Mouse (Mus musculus): ENCODE results near the gene Clca1.
A peak's percentile ranks its signal among the peaks of the same experiment; 100 is the strongest.
"Not testable (repeated sequence)": the region's sequence is repeated elsewhere in the genome, so short reads cannot be mapped to it uniquely, and the experiment has no call there.

Gene Clca1

DNA sequence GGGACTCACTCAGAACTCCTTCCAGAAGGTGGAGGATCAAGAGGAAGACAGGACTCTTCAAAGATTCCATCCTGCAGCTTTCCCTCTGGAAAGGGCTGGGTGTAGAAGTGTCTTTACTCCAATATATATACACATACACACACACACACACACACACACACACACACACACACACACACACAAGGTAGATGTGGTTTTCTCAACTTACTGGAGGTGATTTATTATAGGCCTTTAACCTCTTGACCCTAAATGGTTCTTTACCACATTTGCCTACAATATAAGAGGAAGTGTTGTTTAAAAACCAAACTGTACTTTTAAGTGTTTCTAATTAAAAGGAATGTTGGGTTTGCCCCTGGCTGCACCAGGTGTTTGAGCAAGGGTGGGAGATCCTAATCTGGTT is at the start of gene Clca1:
Gene Clca1, minus strand, starts transcription at position 101 of the 400 bp plus-strand sequence.
- DNase-seq: no peak

DNA sequence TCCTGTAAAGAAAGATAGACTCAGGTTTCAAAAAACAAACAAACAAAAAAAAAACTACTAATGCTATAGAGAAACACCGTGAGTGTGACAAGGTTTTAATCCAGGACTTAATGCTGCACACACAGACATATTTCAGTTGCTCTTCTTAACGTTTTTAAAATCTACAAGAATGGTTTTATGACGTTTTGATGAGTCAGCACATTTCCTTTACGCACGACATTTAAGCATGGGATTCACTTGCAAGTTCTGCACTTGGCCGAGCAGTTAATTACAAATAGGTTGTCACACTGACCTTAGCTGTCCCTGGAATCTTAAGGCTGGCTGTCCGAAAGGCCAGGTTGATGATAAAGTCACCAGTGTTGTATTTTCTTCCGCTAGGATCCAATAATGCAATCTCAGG is 48.3 kb upstream of the Clca1 start:
- DNase-seq: no peak

DNA sequence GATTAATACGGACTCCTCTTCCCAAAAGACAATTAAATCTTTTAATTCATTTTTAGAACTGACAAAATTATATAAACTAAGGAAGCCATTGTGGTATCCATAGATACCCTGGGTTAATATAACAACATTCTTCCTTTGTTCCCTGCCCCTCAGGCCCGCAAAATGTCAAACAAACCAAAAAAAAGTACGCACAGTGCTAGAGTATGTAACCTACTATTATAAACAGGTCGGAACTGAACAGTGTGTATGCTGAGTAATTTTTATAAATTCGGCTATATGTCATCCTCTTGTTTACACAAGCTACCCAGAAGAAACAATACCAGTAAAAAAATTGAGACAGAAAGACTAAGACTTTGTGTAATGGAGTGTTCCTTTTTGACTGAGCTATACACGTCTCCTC is 45.8 kb upstream of the Clca1 start:
- DNase-seq: no peak

DNA sequence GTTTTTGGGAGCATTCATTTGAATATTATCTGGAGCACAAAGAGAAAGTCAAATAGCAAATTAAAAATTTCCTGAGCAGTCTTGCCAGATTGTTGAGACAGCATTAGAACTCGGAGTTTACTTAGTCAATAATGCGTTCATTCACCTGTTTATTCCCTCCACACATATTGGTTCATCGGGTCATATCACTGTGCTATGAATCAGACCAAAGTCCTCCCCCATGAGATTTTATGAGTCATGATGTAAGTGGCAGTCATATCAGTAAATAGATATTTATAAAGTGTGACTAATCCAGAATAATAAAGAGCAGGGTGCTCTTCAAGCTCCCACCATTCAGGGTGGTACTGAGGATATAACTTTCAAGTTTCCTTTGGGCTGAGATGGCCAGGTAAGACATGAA is 39.8 kb upstream of the Clca1 start:
- DNase-seq: no peak

DNA sequence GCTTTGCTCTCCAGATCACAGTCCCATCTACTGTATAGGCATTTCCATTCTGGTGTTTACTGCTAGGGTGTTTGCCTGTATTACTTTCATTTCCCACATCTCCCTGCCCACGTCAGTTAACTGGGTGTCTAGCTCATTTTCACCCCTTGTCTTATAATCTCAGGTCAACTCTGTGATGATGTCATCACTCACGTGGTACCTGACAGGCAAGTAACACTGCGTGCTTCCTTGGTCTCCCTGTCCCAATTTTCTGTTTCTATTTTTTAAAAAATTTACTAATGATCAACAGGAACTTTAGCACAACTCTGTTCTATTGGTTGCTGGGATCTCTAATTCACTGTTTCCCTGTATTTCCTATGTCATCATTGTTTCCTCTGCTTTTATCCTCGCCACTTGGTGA is 36.4 kb upstream of the Clca1 start:
- DNase-seq: no peak

DNA sequence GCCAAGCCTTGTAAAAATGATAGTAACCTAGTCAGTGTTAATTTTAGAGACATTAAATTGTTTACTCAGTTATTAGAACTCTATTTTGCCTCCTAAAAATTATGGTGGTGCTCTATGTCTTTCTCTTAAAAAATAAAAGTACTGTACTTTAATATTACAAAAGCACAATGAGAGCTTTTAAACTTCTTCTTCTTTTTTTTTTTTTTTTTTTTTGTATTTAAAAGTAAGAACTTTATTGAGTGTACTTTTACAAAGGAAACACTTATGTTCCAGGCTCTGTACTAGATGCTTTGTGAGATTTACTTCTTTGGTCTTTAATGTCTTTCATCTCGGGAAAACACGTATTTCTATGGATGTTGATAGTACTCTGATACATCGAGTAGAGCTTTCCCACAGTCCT is 22.6 kb upstream of the Clca1 start:
- DNase-seq: not testable (repeated sequence)

DNA sequence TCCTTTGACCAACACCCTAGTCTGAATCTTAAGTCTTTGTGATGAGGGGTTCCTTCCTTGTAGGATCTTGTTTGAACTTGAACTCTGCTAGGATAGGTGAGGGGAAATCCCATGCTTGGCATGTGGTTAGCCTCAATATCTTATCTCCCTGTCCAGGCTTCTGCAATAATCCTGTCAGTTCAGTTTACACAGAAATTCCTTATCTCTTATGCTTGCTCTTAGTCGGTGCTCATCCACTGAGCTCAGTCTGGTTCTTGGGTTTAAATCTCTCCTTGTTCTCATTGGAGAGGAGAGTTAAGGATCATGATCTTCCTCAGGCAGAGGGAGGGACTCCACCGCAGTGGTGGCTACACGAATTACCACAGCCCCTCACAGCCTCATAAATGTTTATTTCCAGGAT is 17.2 kb upstream of the Clca1 start:
- no peak for DNase-seq

DNA sequence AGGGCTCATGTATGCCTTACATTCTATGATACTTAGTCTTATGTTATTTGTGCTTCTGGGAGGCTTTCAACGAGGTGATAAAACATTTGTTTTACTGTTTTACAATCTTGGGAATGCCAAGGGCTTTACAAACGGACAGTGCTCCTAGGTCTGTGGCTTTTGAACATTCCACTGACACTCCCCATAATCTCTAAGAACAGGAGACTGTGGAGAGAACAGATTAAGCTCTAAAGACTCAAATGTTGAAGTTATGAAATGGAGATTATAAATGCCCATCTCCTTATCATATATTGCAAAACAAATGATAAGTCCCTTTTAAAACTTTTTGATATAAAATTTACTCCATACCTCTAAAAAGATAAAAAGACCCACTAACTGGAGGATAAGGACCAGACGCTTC is 6.2 kb upstream of the Clca1 start:
- DNase-seq: no peak

DNA sequence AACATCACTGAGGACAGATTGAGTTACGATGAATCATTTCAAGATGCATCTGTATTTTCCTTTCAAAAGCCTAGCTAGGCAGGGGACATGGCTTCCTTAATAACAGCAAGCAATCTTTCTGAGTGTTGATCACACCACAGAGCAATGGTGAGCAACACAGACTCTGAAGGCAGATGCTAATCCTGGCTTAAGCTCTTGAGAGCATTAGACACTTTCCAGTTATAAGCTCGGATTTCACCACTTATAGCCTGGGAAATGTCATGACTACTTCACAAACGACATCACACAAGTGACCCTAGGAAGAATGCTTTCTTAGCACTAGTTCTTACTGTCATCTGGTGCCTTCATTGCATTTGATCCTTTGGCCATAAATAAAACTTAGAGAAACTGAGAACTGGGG is 4.5 kb downstream of the Clca1 start:
- DNase-seq: no peak

DNA sequence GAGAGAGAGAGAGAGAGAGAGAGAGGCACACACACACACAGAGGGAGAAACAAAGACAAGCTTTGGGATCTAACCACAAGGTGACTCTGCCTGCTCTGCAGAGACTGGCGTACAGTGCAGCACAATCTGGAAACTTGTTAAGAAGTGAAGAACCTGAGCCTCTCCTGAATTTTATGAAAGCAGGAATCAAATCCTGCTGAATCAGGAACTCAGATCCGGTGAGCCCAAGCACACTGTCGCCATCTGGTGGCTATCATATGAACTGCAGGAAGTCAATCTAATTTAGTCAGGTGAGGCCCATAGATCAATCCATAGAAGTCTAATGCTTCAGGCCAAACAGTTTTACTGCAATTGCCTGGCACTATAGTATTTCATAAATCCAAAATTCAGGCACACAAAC is 5.8 kb downstream of the Clca1 start:
- DNase-seq: peak; percentile 11 to 42

DNA sequence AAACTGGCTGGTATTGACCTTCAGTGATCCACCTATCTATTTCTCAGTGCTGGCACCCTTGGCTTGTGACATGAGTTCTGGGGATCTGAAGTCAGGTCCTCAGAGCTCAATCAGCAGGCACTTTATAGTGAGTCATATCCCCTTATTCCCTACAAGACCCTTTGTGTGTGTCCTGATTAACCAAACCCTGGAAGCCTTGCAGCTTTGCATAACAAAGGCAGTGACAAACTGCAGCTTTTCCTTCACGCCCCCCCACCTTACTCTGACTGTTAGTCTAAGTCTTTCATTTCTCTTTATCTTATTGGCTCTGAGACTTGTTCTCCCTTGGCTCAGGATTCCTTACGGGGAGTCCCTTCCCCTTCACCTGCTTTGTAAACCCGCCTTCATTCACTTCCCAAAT is 14.8 kb downstream of the Clca1 start:
- DNase-seq: no peak

DNA sequence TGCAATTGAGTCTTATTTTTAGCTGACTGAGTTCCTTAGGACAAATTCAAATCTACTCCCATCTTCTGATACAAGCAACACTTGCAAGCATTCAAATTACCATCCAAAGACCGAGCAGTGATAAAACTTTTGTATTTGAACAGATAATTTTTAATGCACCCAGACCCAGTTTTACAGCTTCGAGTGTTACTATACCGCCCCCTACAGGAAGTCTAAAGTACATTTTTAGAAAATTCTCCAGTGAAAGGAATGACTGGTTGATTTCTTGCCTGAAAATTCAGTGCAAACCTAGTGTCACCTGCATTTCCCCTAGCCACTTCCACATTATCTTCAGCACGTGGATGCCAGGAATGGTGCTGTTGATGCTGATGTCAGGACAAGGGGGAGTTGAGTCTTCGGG is 28.2 kb downstream of the Clca1 start:
- DNase-seq: no peak

DNA sequence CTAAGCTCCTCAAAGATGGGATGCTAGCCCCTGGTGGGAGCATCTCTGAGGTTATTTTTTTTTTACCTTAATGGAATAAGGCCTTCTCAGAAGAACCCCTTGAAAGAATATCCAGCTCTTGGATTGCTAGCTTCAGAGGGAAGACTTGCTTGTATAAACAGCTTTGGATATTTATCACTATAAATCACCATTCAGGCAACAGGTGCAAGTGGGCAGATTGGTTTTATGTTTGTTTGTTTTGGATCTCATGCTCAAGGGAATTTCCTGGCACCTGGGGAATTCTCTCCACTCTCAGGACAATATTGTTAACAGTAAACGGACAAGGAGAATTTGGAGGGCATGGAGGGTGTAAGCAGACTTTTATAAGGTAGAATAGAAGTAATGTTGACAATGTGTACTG is 31.7 kb downstream of the Clca1 start:
- DNase-seq: no peak

DNA sequence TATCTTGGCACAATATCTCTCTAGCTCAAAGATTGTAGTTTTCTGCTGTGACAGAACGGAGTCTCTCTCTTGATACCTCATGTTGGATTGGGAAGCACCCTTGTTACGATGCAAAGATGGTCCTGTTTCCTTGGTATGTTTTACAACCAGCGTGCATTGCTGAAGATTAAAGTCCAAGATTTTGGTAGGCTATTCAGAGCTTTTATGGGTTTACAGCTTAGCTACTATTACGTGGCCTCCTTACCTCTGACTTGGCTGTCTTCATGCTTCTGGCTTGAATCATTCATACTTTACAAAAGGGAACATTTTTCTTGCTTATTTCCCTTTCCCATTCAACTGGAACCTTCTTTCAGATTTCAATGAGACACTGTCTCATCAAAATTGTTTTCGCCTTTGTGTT is 39.5 kb downstream of the Clca1 start:
- no peak for DNase-seq

DNA sequence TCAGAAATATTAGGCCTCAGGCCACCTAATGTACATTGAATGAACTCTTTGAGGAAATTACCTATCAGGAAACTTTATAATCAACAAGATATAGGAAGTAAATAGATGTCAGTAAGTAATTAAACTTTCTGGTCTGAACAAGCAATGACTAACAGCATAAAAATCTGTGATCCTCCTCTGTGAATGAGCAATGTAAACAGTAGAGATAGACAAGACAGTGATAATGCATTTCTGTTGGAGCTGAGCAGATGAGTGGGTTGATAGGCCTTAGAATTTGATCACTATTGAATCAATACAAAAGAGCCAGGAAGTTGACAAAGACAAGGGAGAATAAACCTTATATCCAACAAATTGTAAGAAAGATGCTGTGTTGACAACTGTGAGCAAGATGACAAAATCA is 40.0 kb downstream of the Clca1 start:
- no peak for DNase-seq

DNA sequence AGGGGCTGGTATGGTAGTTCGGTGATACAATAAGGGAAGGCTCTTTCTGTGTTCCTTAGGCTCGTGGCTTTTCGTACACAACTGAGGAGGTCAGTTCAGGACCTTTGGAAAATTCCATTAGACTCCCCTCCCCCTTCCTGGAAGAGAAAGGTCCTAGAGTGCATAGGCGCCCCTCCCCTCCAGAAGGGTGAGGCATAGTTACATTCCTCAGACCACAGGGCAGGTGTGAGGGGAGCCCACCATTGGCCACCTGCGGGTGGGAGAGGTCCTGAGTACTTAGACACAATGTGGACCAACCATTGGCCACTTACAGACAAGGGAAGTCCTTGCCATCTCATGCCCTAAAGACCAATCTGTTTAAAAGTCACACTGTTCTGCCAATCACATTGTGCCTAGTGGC is 46.7 kb downstream of the Clca1 start:
- no peak for DNase-seq

DNA sequence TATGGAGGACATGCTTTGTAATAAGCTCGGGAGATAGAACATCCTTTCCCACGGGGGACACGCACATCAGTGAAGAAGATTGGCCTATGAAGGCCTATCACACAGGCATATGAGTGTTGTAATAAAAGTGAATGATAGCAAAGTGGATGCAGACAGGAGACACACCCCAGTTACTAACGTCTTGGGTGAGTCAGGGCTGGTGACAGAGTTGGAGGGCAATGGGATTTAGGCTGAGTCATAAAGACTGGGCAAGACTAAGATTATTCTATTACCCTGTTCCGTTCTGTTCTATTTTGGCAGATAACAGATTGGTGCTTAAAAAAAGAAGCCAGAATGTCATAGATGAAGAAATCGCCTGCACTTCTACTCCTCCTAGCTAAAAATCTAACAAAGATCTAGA is 52.0 kb downstream of the Clca1 start:
- no peak for DNase-seq

DNA sequence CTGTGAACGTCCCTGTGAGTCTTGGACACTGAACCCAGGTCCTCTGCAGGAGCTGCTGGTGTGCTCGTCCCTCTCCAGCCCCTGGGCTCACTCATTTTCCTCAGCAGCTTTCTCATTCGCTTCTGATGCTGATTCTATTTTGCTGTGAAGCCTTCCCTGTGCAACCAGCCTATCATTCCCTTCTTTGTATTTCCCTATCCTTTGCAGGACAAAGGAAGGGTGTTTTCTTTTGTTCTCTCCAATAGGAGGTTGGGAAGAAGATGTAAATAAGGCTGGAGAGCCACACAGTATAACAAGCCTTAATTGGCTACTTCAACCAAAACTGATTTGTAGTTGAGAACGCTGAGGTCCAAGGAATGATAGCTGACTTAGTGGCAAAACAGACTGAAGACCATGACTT is 54.9 kb downstream of the Clca1 start:
- DNase-seq: no peak

DNA sequence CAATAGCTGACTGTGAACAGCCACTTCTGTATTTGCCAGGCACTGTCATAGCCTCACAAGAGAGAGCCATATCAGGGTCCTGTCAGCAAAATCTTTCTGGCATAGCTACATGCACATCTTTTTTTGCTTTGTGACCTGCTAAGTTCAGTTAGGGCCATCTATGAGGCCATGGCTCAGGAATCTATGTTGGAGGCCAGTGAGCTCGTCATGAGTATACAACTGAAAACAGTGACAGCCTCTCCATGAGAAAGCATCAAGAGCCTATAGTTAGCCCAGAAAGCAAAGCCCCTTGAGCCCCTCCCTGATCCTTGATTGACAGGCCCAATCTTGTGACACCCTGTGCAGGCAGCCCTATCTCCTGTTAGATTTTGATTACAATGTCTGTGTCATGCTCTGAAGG is 56.5 kb downstream of the Clca1 start:
- DNase-seq: no peak

DNA sequence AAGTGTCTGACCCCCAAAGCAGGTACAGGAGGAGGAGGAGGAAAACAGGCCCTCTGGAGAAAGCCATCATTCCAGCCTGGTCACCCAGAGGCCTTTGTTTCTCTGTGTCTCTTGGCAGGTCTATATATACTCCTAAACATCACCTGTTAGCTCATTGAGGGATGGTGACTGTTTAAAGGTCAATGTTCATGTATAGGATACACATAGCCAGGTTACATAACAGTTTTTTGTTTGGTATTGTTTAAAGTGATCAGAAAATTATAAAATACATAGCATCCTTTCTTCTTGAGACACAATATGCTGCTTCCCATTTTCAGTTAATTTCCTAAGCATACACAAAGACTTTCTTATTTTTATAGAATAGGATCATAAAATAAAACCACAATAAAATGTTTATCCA is 57.6 kb downstream of the Clca1 start, which contains the start of gene Clca4a:
Gene Clca4a, minus strand, starts transcription at position 101 of the 400 bp plus-strand sequence.
- DNase-seq: no peak

DNA sequence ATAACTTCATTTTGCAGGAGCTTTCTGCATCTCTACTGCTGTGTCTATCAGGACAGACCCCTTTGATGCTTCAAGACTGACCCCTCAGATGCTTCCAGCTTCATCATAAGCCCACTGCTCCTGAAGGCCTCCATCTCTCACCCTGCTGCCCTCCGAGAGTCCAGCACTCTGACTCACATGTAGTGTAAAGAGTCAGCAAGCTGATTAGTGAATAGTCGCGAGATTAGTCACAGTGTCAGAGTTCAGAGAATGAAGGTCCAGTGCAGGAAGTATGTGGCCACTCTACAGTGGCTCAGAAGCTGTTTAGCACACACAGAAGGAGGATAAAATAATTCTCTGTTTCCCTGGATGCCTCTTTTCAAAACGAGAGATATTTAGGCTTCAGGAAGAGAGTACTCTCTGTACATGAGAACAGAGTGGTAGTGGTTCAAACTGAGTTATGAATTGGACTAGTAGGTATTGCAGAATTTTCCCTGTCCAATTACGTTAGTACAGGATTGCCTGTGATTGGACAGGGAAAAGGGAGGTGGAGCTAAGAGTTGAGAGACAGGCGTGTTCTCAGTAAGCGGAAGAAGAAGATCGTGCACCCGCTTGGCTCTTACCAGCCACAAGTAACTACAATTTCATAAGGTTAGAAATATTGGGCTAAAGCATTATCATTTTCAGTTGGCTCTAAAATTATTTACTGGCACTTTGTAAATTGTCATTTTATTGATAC is 60.9 kb downstream of the Clca1 start:
- no peak for DNase-seq

DNA sequence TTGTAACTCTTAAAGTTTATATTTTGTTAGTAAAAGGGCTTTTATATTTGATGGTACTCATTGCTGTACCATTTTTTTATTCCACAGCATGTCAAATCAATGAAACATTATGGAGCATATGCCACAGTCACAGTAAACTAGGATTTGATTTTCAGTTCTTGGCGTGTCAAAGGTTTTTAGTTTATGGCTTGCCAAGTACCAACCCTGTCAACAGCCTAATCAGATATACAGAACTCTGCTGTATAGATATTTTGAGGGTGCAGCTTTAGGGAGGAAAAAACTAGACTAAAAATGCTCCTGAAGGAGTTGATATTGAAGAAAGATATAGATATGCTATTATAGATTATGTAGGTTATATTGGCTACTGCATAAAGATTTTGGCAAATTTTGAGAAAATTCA is 62.8 kb downstream of the Clca1 start:
- DNase-seq: no peak

DNA sequence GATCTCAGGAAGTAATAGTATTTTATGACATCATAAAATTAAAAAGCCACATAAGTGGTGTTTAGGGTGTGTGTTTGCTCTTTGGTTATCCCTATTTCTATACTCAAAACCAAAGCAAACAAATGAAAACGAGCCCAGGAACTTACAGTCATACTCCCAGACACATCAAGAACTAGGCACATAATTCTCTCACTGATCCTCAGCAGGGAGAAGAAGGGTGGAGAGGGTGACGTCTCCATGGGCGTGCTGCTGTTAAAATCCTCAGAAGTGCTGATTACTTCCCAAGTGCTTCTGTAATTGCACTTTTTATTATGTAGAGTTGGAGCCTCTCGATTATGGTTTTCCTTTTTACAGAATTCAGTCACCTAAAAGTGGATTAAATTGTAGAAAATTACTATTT is 66.5 kb downstream of the Clca1 start:
- DNase-seq: no peak
